In the genomic region with DNA sequence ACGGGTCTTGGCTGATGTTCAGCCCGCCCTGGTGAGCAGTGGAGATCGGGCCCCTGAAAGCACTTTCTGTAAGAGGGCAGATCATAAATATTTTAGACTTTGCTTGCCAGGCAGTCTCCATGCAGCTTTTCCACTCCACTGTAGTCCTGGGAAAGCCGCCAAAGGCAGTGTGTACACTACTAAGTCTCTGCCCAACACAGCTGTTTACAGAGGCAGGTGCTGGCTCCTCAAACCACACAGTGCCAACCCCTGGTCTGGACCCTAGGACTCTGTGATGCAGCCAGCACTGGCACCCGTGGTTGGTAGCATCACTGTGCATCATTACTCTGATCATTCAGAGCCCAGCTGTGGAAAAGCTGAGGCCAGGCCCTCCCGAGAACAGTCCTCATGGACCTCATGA, we compare ENCODE assay signal across 13 mouse cellular contexts.
DNase-seq lines count a peak whose midpoint lies in the region; ATAC-seq lines count a peak whose summit lies in the region.
"Had no signal": no experiment of that assay in that cellular context is flagged by ENCODE, and none has a peak within 500 bp of the region (broad histone marks: within the 10 kb centered on the region; RNA-seq: fewer than 3 reads in every experiment).

No protein-coding gene starts in this region.

- H3K27ac ChIP-seq in hindbrain, embryonic 15.5 days (replicated peaks): no peak overlapping the region
- H3K27ac ChIP-seq in hindbrain, embryonic 10.5 days: no peak overlapping the region
- H3K27ac ChIP-seq in limb, embryonic 15.5 days: no peak overlapping the region
- H3K27ac ChIP-seq in stomach, embryonic 16.5 days (ENCODE audit: low read length): no peak overlapping the region
- H3K27ac ChIP-seq: heart, embryonic 13.5 days; liver, embryonic 15.5 days had no signal

- H3K9me3 ChIP-seq in hindbrain, embryonic 15.5 days: no peaks in the 10 kb centered on the region
- H3K9me3 ChIP-seq in hindbrain, embryonic 10.5 days: no peaks in the 10 kb centered on the region
- no peaks in the 10 kb centered on the region for H3K9me3 ChIP-seq in limb, embryonic 15.5 days
- H3K9me3 ChIP-seq in stomach, embryonic 16.5 days (replicated peaks; ENCODE audit: control insufficient read depth, low read length): no peaks in the 10 kb centered on the region
- H3K9me3 ChIP-seq: heart, embryonic 13.5 days; liver, embryonic 15.5 days had no signal

- 69% methylated on average over 6 of the region's 6 CpGs for WGBS in hindbrain, embryonic 15.5 days
- 80% methylated on average over 6 of the region's 6 CpGs for WGBS in hindbrain, embryonic 10.5 days
- 54% methylated on average over 6 of the region's 6 CpGs for WGBS in limb, embryonic 15.5 days
- WGBS in stomach, embryonic 16.5 days: 55% methylated on average over 6 of the region's 6 CpGs

- H3K9ac ChIP-seq in hindbrain, embryonic 15.5 days: no peak overlapping the region
- H3K9ac ChIP-seq in limb, embryonic 15.5 days: no peak overlapping the region
- H3K9ac ChIP-seq in stomach, embryonic 16.5 days (ENCODE audit: low read length): no peak overlapping the region
- H3K9ac ChIP-seq: heart, embryonic 13.5 days; liver, embryonic 15.5 days had no signal

- H3K4me3 ChIP-seq in hindbrain, embryonic 15.5 days: no peak overlapping the region
- no peak overlapping the region for H3K4me3 ChIP-seq in hindbrain, embryonic 10.5 days
- no peak overlapping the region for H3K4me3 ChIP-seq in limb, embryonic 15.5 days
- no peak overlapping the region for H3K4me3 ChIP-seq in stomach, embryonic 16.5 days (replicated peaks; ENCODE audit: low read length)
- H3K4me3 ChIP-seq: erythroblast, embryonic 14.5 days; heart, embryonic 13.5 days; liver, embryonic 15.5 days; myocyte had no signal

- H3K36me3 ChIP-seq in hindbrain, embryonic 15.5 days: no peaks in the 10 kb centered on the region
- no peaks in the 10 kb centered on the region for H3K36me3 ChIP-seq in hindbrain, embryonic 10.5 days
- H3K36me3 ChIP-seq in limb, embryonic 15.5 days: no peaks in the 10 kb centered on the region
- H3K36me3 ChIP-seq in stomach, embryonic 16.5 days (ENCODE audit: control insufficient read depth, insufficient read depth, low read length): no peaks in the 10 kb centered on the region
- H3K36me3 ChIP-seq: heart, embryonic 13.5 days; liver, embryonic 15.5 days had no signal

- H3K27me3 ChIP-seq in hindbrain, embryonic 15.5 days: no peaks in the 10 kb centered on the region
- H3K27me3 ChIP-seq in hindbrain, embryonic 10.5 days (ENCODE audit: insufficient read depth, poor library complexity, severe bottlenecking): no peaks in the 10 kb centered on the region
- H3K27me3 ChIP-seq in limb, embryonic 15.5 days: no peaks in the 10 kb centered on the region
- no peaks in the 10 kb centered on the region for H3K27me3 ChIP-seq in stomach, embryonic 16.5 days (ENCODE audit: control insufficient read depth, insufficient read depth, low read length)
- H3K27me3 ChIP-seq: heart, embryonic 13.5 days; liver, embryonic 15.5 days had no signal

- peak; percentile 56; the same call in 1 of the 2 replicates for ATAC-seq in hindbrain, embryonic 15.5 days (ENCODE audit: low FRiP score, low read depth)
- ATAC-seq in limb, embryonic 15.5 days (ENCODE audit: insufficient number of reproducible peaks, low FRiP score, low TSS enrichment, low read depth): peak; percentile 67; the same call in 1 of the 2 replicates
- peak; percentile 33; the same call in 1 of the 2 replicates for ATAC-seq in stomach, embryonic 16.5 days (ENCODE audit: insufficient read depth, low FRiP score)

- no peaks in the 10 kb centered on the region; the same call in 1 of the 2 replicates for H3K4me1 ChIP-seq in hindbrain, embryonic 15.5 days (replicated peaks)
- no peaks in the 10 kb centered on the region for H3K4me1 ChIP-seq in hindbrain, embryonic 10.5 days (replicated peaks)
- no peaks in the 10 kb centered on the region for H3K4me1 ChIP-seq in limb, embryonic 15.5 days
- H3K4me1 ChIP-seq in stomach, embryonic 16.5 days (ENCODE audit: control insufficient read depth, insufficient read depth, low read length): no peaks in the 10 kb centered on the region
- H3K4me1 ChIP-seq: liver, embryonic 15.5 days had no signal

- no peak overlapping the region for H3K4me2 ChIP-seq in hindbrain, embryonic 15.5 days
- H3K4me2 ChIP-seq in limb, embryonic 15.5 days: no peak overlapping the region
- no peak overlapping the region for H3K4me2 ChIP-seq in stomach, embryonic 16.5 days (ENCODE audit: low read depth, low read length)
- H3K4me2 ChIP-seq: heart, embryonic 13.5 days; liver, embryonic 15.5 days had no signal

- no peak for DNase-seq in hindbrain, embryonic 10.5 days (ENCODE audit: low spot score)
- peak; percentile 42 to 46 for DNase-seq in right cerebral cortex, postnatal 10 days (ENCODE audit: low spot score in 2 of 2)
- DNase-seq in right cerebral cortex, adult 2 months (ENCODE audit: low spot score in 2 of 2): no peak
- DNase-seq in layer of hippocampus, postnatal 14 days (ENCODE audit: low spot score in 2 of 2): no peak
- DNase-seq: cerebellum, adult 11 months; thymus, postnatal 36 days had no signal

Comparison
In these comparisons a context has a peak if more than half of its experiments do, and no peak if none do; other contexts are left out.
1. DNase-seq: peak in right cerebral cortex, postnatal 10 days (2 of 2); none in hindbrain, embryonic 10.5 days (single experiment), right cerebral cortex, adult 2 months (0 of 2) and layer of hippocampus, postnatal 14 days (0 of 2).
2. Peak in every context shown above with its lines, with median percentiles within 50 percentile points of each other: ATAC-seq.